Mouse (Mus musculus) thymus, postnatal 0 days (tissue): ENCODE results near the gene Klhl34. TPM values are rescaled to one million over a fixed set of nuclear protein-coding genes. Genes with fewer than 3 reads are reported as not detected.

Source experiments
- DNase-seq: peaks from one replicate; pipeline ENCODE4 v3.0.0-alpha.2; 2015; ENCODE audit warnings: low spot score
- polyA plus RNA-seq: library from polyadenylated mRNA; unstranded; fragments of >200 nt; fragmentation: Nextera tagmentation; extraction: Ambion mirVana; gene quantifications from 2 replicates; pipeline ENCODE4 v1.2.1, GENCODE M21; 2015

Klhl34 gene
- polyA plus RNA-seq, result not detected in 2 replicates

DNA sequence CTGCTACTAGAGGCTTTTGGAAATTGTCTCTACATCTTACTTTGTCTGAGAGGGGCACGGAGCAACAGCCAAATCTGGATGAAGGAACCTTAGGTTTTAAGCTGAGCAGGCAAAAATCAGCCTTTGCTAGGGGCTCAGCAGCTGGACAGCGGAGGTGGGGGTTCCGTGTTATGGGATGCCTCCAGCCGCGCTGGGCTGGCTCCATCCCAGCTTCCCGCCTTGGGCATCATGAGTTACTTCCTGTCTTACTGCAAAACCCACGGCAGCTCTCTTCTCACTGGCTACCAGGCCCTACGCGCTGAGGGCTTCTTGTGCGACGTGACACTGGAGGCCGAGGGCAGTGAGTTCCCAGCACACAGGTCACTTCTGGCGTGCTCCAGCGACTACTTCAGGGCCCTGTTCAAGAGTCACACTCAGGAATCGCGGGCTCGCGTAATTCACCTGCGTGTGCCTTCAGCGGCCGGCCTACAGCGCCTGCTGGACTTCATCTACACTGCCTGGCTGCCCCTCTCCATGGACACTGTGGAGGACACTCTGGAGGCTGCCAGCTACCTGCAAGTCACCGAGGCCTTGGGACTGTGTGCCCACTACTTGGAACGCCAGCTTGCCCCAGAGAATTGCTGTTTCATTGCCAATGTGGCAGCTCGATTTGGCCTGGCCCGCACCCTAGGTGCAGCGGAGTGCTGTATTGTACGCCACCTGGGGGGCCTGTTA is at the start of gene Klhl34:
Gene Klhl34 (plus strand): TSS at position 229 of the 714 bp plus-strand sequence.
- DNase-seq, result no peak

DNA sequence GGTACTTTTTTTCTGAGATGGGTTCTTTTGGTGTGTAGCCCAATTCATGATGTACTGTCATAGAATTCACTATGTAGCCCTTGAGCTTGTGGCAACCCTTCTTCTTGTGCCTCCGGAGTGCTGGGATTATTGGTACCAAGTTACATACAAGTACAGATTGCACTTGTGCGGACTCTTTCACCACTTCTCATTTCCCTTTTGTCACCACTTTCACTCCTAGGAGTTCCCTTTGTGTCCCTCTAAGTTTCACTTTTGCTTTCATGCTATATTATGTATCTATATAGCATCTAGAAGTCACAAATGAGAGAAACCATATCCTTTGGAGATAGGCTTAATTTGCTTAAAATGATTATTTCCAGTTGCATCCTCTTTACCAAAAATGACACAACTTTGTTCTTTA is 16.6 kb upstream of the Klhl34 start:
- no peak for DNase-seq

- no peak for DNase-seq
These were observed 8.5 kb upstream of the Klhl34 start for GRCm38 (mm10) chrX:157809721-157810120.

DNA sequence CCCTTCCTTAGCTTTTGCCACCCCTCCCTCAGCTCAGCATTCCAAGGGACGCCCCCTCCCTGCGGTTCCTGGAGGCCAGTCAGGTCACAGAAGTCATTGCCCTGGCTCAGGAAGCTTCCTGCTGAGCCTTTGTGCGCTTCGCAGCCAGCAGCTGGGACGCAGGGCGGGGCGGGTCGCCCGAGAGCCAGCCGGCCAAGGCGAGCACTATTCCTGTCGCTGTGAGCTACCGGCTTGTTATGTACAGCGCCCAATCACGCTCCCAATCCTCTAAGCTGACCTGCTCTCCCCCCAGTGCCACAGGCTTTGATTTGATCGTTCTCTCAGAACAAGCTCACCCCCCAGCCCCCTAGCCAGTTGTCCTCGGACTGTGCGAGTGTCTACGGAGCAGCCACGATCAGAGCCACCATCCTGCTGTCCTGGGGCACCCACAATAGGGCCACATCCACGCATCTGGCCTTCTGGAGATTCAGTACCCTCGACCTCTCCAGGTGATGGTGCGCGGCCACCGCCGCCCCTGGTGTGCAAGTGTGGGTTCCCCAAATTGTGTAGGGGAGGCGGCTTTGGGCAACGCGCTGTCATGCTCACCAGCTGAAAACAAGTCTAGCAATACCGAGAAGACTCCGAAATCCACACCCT is 546 bp upstream of the Klhl34 start:
- DNase-seq, result no peak

- DNase-seq, result no peak
These were observed 656 bp downstream of the Klhl34 start for GRCm38 (mm10) chrX:157818921-157819260.

- no peak for DNase-seq
These were observed 11.7 kb downstream of the Klhl34 start for GRCm38 (mm10) chrX:157829983-157830382.

Other genes starting within 250 kb of the Klhl34 start
- 4.6 and 5.1 TPM in 2 replicates for gene Yy2, start 249.4 kb upstream of the Klhl34 start, polyA plus RNA-seq
- 15.3 TPM in 2 replicates for gene Mbtps2, start 219.7 kb upstream of the Klhl34 start, polyA plus RNA-seq
- gene Smpx, start 119.5 kb upstream of the Klhl34 start, polyA plus RNA-seq, result 0.46 and 0.63 TPM in 2 replicates
- gene Cnksr2, start 224.9 kb downstream of the Klhl34 start, polyA plus RNA-seq, result 0.06 and 0.08 TPM in 2 replicates